Mouse (Mus musculus) heart, postnatal 25 days (tissue): ENCODE measurements around the gene Trove2. TPM values are rescaled to one million over a fixed set of nuclear protein-coding genes. Genes with fewer than 3 reads are reported as not detected.

Experiments used
- total RNA-seq, 2 experiments: library from RNA; stranded (reverse); gene quantifications; 2 replicates each; pipeline ENCODE4 v1.2.3; 2021

Gene Trove2
- total RNA-seq, 2 experiments from 2014 or later, result 7.5 to 9.2 TPM

Other genes with a start within 250 kb of the Trove2 start
- gene B3galt2, start 136.4 kb downstream of the Trove2 start, total RNA-seq, result 1 to 10 TPM; 1.4 to 2.5 TPM
- gene Cdc73, start 74.2 kb downstream of the Trove2 start, total RNA-seq, result 10 to 100 TPM; 52.7 to 56.0 TPM
- 10 to 100 TPM; 81.3 to 91.5 TPM for gene Glrx2, start 60.7 kb downstream of the Trove2 start, total RNA-seq
- 10 to 100 TPM; 15.5 to 16.2 TPM for gene Uchl5, start 204 bp upstream of the Trove2 start, total RNA-seq
- 10 to 100 TPM; 41.2 to 57.6 TPM for gene Rgs2, start 227.1 kb upstream of the Trove2 start, total RNA-seq